Mouse (Mus musculus) forebrain, embryonic 12.5 days (tissue): ENCODE measurements at regions not wholly inside any gene's neighbourhood (a gene's known extent, or its start where the extent isn't known, plus 50 kb on each side); places are given as distances from the start of the nearest gene placed in this dataset.

Experiments used
- ATAC-seq: fragments of 200-750 bp; cut with Nextera tagmentation; 2 replicates; pipeline ENCODE4 v1.8.0; 2017; ENCODE audit warnings: moderate TSS enrichment; ENCODE audit not compliant: low FRiP score
- H3K27ac ChIP-seq: fragments of 300-500 bp; sonication (generic); 2 replicates; pipeline ENCODE4 v1.5.1; 2016; ENCODE audit warnings: mild to moderate bottlenecking
- H3K27me3 ChIP-seq: fragments of 300-500 bp; sonication (generic); 2 replicates; pipeline ENCODE4 v1.6.1; 2016; ENCODE audit warnings: mild to moderate bottlenecking
- H3K36me3 ChIP-seq: fragments of 300-500 bp; sonication (generic); replicated peaks from 2 replicates; pipeline ENCODE4 v1.6.1; 2016; ENCODE audit warnings: mild to moderate bottlenecking
- H3K4me1 ChIP-seq: fragments of 300-500 bp; sonication (generic); 2 replicates; pipeline ENCODE4 v1.6.1; 2016
- H3K4me2 ChIP-seq: fragments of 300-500 bp; sonication (generic); 2 replicates; pipeline ENCODE4 v1.6.1; 2016; ENCODE audit warnings: mild to moderate bottlenecking, moderate library complexity
- H3K4me3 ChIP-seq: fragments of 300-500 bp; sonication (generic); replicated peaks from 2 replicates; pipeline ENCODE4 v1.5.1; 2016; ENCODE audit warnings: mild to moderate bottlenecking
- H3K9ac ChIP-seq: fragments of 300-500 bp; sonication (generic); 2 replicates; pipeline ENCODE4 v1.6.1; 2016; ENCODE audit warnings: mild to moderate bottlenecking
- H3K9me3 ChIP-seq: fragments of 300-500 bp; sonication (generic); 2 replicates; pipeline ENCODE4 v1.6.1; 2016
- WGBS: fragments of 180-500 bp; shearing (Covaris S2); methylation state at CpG from one replicate; pipeline ENCODE4 v1.1.7; 2016; 5-methylcytosine and 5-hydroxymethylcytosine counted together

- ATAC-seq = no peak
- Histone ChIP-seq H3K27ac (no peak overlapping the region), H3K4me1 (no peaks in the 10 kb centered on the region)
These were observed 510.6 kb upstream of the Cdh7 start for GRCm38 (mm10) chr1:109471671-109472070.

GRCm38 (mm10) chr1:109481387-109481786 lies 500.8 kb upstream of the Cdh7 start:
- 78% methylated on average over 3 of the region's 3 CpGs for WGBS
- Histone ChIP-seq H3K9ac (no peak overlapping the region), H3K27ac (no peak overlapping the region), H3K4me3 (no peak overlapping the region), H3K9me3 (no peaks in the 10 kb centered on the region), H3K4me2 (no peak overlapping the region), H3K36me3 (no peaks in the 10 kb centered on the region), H3K27me3 (no peaks in the 10 kb centered on the region), H3K4me1 (no peaks in the 10 kb centered on the region)
- no peak for ATAC-seq

More at GRCm38 (mm10) chr1:109471671-109472070, 510.6 kb upstream of the Cdh7 start:
- WGBS = 75% methylated on average over 3 of the region's 3 CpGs
- H3K4me3 ChIP-seq = no peak overlapping the region
- no peaks in the 10 kb centered on the region for H3K36me3 ChIP-seq
- H3K4me2 ChIP-seq = no peak overlapping the region
- no peak overlapping the region for H3K9ac ChIP-seq
- no peaks in the 10 kb centered on the region for H3K9me3 ChIP-seq
- H3K27me3 ChIP-seq = no peaks in the 10 kb centered on the region

GRCm38 (mm10) chr1:109495936-109496335 lies 486.3 kb upstream of the Cdh7 start:
- 65% methylated on average over 1 of the region's 1 CpGs for WGBS
- ATAC-seq = no peak
- Histone ChIP-seq H3K27ac (no peak overlapping the region), H3K9me3 (no peaks in the 10 kb centered on the region), H3K4me1 (no peaks in the 10 kb centered on the region), H3K36me3 (no peaks in the 10 kb centered on the region), H3K27me3 (no peaks in the 10 kb centered on the region), H3K4me2 (no peak overlapping the region), H3K9ac (no peak overlapping the region), H3K4me3 (no peak overlapping the region)

GRCm38 (mm10) chr1:109512632-109513259 lies 469.5 kb upstream of the Cdh7 start:
- H3K36me3 ChIP-seq = no peaks in the 10 kb centered on the region
- H3K4me3 ChIP-seq = no peak overlapping the region
- no peaks in the 10 kb centered on the region for H3K4me1 ChIP-seq
- no peak overlapping the region for H3K9ac ChIP-seq
- H3K9me3 ChIP-seq = no peaks in the 10 kb centered on the region
- H3K27ac ChIP-seq = no peak overlapping the region
- 87% methylated on average over 1 of the region's 1 CpGs for WGBS
- no peak overlapping the region for H3K4me2 ChIP-seq
- H3K27me3 ChIP-seq = no peaks in the 10 kb centered on the region
- no peak for ATAC-seq

GRCm38 (mm10) chr1:109514375-109514774 lies 467.9 kb upstream of the Cdh7 start:
- peak; percentile 70; the same call in 1 of the 2 replicates for ATAC-seq
- no peaks in the 10 kb centered on the region for H3K36me3 ChIP-seq

More at GRCm38 (mm10) chr1:109514375-109514774, 467.9 kb upstream of the Cdh7 start:
- WGBS = 35% methylated on average over 1 of the region's 1 CpGs
- Histone ChIP-seq H3K4me3 (no peak overlapping the region), H3K9ac (no peak overlapping the region), H3K4me2 (no peak overlapping the region), H3K9me3 (no peaks in the 10 kb centered on the region), H3K4me1 (no peaks in the 10 kb centered on the region), H3K27me3 (no peaks in the 10 kb centered on the region), H3K27ac (no peak overlapping the region)
